Mouse (Mus musculus) intestine, postnatal 0 days (tissue): ENCODE data around the gene Cyp2ab1. TPM values are rescaled to one million over a fixed set of nuclear protein-coding genes. Genes with fewer than 3 reads are reported as not detected.

Source experiments
- ATAC-seq: fragments of 200-750 bp; cut with Nextera tagmentation; 2 replicates; pipeline ENCODE4 v1.8.0; 2017; ENCODE audit warnings: mild to moderate bottlenecking, moderate TSS enrichment, moderate library complexity
- H3K27ac ChIP-seq: fragments of 300-500 bp; sonication (generic); 2 replicates; pipeline ENCODE4 v1.5.1; 2014; ENCODE audit warnings: mild to moderate bottlenecking, low read depth, low read length, moderate library complexity
- H3K27me3 ChIP-seq: fragments of 300-500 bp; sonication (generic); replicated peaks from 2 replicates; pipeline ENCODE4 v1.6.1; 2014; ENCODE audit warnings: low read length, mixed read lengths; ENCODE audit not compliant: control insufficient read depth, insufficient read depth
- H3K36me3 ChIP-seq: fragments of 300-500 bp; sonication (generic); 2 replicates; pipeline ENCODE4 v1.6.1; 2014; ENCODE audit warnings: mild to moderate bottlenecking, moderate library complexity; ENCODE audit not compliant: control insufficient read depth, insufficient read depth
- H3K4me1 ChIP-seq: fragments of 300-500 bp; sonication (generic); replicated peaks from 2 replicates; pipeline ENCODE4 v1.6.1; 2014; ENCODE audit warnings: antibody characterized with exemption, low read length, mixed read lengths; ENCODE audit not compliant: control insufficient read depth, insufficient read depth
- H3K4me2 ChIP-seq: fragments of 300-500 bp; sonication (generic); replicated peaks from 2 replicates; pipeline ENCODE4 v1.6.1; 2014; ENCODE audit warnings: low read depth, mild to moderate bottlenecking, moderate library complexity
- H3K4me3 ChIP-seq: fragments of 300-500 bp; sonication (generic); 2 replicates; pipeline ENCODE4 v1.5.1; 2014; ENCODE audit warnings: low read depth, low read length
- H3K9ac ChIP-seq: fragments of 300-500 bp; sonication (generic); 2 replicates; pipeline ENCODE4 v1.6.1; 2014; ENCODE audit warnings: mild to moderate bottlenecking, low read depth, low read length
- H3K9me3 ChIP-seq: fragments of 300-500 bp; sonication (generic); 2 replicates; pipeline ENCODE4 v1.6.1; 2016; ENCODE audit warnings: mixed run types; ENCODE audit not compliant: control insufficient read depth
- CTCF ChIP-seq: sonication (generic); IDR thresholded peaks from 2 replicates; pipeline ENCODE4 v1.5.1; 2016; ENCODE audit warnings: low read depth, mild to moderate bottlenecking, control low read depth, antibody characterized with exemption, moderate library complexity
- WGBS: fragments of 180-500 bp; shearing (Covaris S2); extraction: QIAGEN DNeasy Blood & Tissue Kit; methylation state at CpG from one replicate; pipeline ENCODE4 v1.1.7; 2014; 5-methylcytosine and 5-hydroxymethylcytosine counted together
- polyA plus RNA-seq: library from polyadenylated mRNA; unstranded; fragments of >200 nt; fragmentation: Nextera tagmentation; extraction: Ambion mirVana; gene quantifications from 2 replicates; pipeline ENCODE4 v1.2.1, GENCODE M21; 2015

The Cyp2ab1 gene
- polyA plus RNA-seq, 1 experiment from 2014 or later = not detected

DNA sequence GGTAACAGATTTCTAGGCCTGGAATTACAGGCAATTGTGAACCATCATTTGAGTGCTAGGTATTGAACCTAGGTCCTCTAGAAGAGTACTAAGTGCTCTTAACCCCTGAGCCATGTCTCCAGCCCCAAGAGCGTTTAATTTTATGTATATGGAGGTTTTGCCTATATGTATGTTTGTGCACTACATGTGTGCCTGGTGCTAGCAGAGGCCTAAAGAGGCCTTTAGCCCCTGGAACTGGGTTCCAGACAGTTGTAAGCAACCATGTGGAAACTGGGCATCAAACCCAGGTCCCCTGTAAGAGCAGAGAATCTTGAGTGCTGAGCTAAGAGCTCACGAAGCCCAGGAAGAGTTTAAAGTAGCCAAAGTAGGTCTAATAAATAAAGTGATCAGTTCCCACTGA lies 25.1 kb downstream of the Cyp2ab1 start:
- H3K4me3 ChIP-seq = no peak overlapping the region
- ATAC-seq = no peak
- H3K9me3 ChIP-seq = no peaks in the 10 kb centered on the region
- H3K27me3 ChIP-seq = no peaks in the 10 kb centered on the region
- H3K27ac ChIP-seq = no peak overlapping the region
- H3K9ac ChIP-seq = no peak overlapping the region
- WGBS = 87% methylated on average over 2 of the region's 2 CpGs
- peaks cover 18% of the 10 kb centered on the region for H3K36me3 ChIP-seq
- peaks cover 10% of the 10 kb centered on the region for H3K4me1 ChIP-seq
- TF ChIP-seq CTCF = no peak
- H3K4me2 ChIP-seq = no peak overlapping the region

DNA sequence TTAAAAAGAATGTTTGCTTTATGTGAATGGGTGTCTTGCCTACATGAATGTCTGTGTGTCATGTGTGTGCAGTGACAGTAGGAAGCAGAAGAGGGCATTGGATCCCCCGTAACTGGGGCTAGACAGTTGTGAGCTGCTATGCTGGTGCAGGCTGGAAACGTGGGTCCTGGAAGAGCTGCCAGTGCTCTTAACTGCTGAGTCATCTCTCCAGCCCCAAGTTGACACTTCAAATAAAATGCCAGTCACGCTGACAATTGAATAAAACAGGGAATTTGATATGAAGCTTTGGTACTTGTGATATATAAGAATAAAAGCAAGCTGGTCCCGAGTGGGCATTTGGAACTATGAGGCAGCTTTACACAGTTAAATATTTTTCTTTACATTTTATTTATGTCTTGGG lies 45.0 kb downstream of the Cyp2ab1 start:
- H3K27me3 ChIP-seq = no peaks in the 10 kb centered on the region
- no peak overlapping the region for H3K4me3 ChIP-seq
- no peak overlapping the region for H3K4me2 ChIP-seq
- WGBS = 84% methylated on average over 4 of the region's 4 CpGs
- H3K9ac ChIP-seq = no peak overlapping the region
- ATAC-seq = no peak
- TF ChIP-seq CTCF = no peak
- H3K4me1 ChIP-seq = no peaks in the 10 kb centered on the region
- H3K27ac ChIP-seq = no peak overlapping the region
- H3K36me3 ChIP-seq = peaks cover 56% of the 10 kb centered on the region
- H3K9me3 ChIP-seq = no peaks in the 10 kb centered on the region

DNA sequence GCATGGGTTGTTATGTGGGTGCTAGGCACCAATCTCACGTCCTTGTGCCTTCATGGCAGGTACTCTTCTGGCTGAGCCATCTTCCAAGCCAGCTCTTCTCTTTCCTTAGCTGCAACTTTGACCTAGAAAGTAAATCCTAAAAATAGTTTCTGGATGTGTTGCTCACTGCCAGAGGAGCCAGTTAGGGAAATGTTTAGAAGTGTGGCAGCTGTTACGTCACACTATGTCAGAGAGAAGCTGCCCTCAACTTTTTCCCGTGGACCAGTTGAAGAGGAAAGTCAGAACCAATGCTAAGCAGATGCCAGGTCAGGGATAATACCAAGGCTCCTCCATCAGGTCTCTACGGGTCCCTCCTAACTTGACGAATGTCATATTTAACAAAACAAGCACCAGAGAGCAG lies 45.8 kb downstream of the Cyp2ab1 start:
- no peak overlapping the region for H3K4me3 ChIP-seq
- no peak overlapping the region for H3K9ac ChIP-seq
- peaks cover 48% of the 10 kb centered on the region for H3K36me3 ChIP-seq
- 0 out of 2 replicates have a peak overlapping the region, but pooled peaks have one; percentile 15 for H3K27ac ChIP-seq
- no peak for TF ChIP-seq CTCF
- H3K27me3 ChIP-seq = no peaks in the 10 kb centered on the region
- no peak overlapping the region for H3K4me2 ChIP-seq
- H3K4me1 ChIP-seq = no peaks in the 10 kb centered on the region
- 77% methylated on average over 5 of the region's 5 CpGs for WGBS
- no peak for ATAC-seq
- no peaks in the 10 kb centered on the region for H3K9me3 ChIP-seq

DNA sequence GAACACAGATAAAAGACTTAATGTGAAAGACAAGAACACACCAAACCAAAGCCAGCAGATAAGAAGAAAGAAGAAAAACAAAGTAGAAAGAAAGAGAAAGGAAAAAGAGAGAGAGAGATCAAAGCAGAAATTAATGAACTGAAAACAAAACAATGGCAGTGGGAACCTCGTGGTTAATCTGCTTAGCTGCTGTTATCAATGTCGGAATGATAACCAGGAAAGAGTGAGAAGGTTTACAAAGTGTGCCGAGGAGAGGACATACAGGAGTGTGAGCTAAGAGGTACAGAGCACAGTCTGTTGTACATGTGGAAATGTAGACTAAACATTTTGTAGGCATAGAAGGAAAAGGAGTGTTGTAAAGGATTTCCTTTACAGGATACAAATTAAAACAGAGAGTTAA lies 52.2 kb downstream of the Cyp2ab1 start:
- H3K27me3 ChIP-seq = no peaks in the 10 kb centered on the region
- 5% methylated on average over 3 of the region's 3 CpGs for WGBS
- no peak overlapping the region for H3K9ac ChIP-seq
- H3K9me3 ChIP-seq = no peaks in the 10 kb centered on the region
- 0 out of 2 replicates have a peak, but pooled peaks cover 2% of the 10 kb centered on the region for H3K36me3 ChIP-seq
- H3K4me3 ChIP-seq = no peak overlapping the region
- H3K4me2 ChIP-seq = no peak overlapping the region
- no peak for TF ChIP-seq CTCF
- H3K27ac ChIP-seq = no peak overlapping the region
- H3K4me1 ChIP-seq = no peaks in the 10 kb centered on the region
- ATAC-seq = no peak

GRCm38 (mm10) chr16:20271339-20271738 lies 53.9 kb downstream of the Cyp2ab1 start:
- Histone ChIP-seq H3K9me3 (no peaks in the 10 kb centered on the region), H3K4me1 (no peaks in the 10 kb centered on the region), H3K4me3 (no peak overlapping the region), H3K27me3 (no peaks in the 10 kb centered on the region), H3K4me2 (no peak overlapping the region), H3K36me3 (no peaks in the 10 kb centered on the region), H3K27ac (no peak overlapping the region), H3K9ac (no peak overlapping the region)
- no peak for ATAC-seq
- WGBS = 81% methylated on average over 4 of the region's 4 CpGs
- TF ChIP-seq CTCF = no peak

DNA sequence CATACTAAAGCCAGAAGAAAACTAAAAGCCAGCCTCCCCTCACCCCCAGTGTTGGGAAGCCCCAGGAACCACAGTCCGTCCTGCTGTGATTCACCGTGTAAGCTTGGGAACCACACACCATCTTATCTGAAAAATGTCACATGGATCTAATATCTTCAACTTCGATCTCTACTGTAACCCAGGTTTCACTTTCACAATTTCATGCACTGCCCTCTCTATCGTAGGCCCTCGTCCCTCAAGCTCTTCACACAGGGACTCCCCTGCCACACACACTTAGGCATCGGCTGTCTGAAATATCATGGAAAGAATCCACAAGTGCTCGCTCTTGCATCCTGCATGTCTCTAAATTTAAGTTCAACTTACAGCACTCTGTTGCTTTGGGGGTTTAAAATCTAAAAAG lies 60.1 kb downstream of the Cyp2ab1 start:
- Histone ChIP-seq H3K9ac (no peak overlapping the region), H3K4me1 (no peaks in the 10 kb centered on the region), H3K27me3 (no peaks in the 10 kb centered on the region), H3K9me3 (no peaks in the 10 kb centered on the region), H3K4me3 (no peak overlapping the region), H3K4me2 (no peak overlapping the region), H3K36me3 (no peaks in the 10 kb centered on the region), H3K27ac (no peak overlapping the region)
- ATAC-seq = no peak
- 70% methylated on average over 7 of the region's 7 CpGs for WGBS
- no peak for TF ChIP-seq CTCF

Other genes starting within 250 kb of the Cyp2ab1 start
- gene Klhl24, start 227.9 kb downstream of the Cyp2ab1 start, polyA plus RNA-seq = 14.1 and 15.3 TPM in 2 replicates
- gene Yeats2, start 184.3 kb downstream of the Cyp2ab1 start, polyA plus RNA-seq = 4.3 and 4.7 TPM in 2 replicates
- 0.09 and 0.10 TPM in 2 replicates for gene Map6d1, start 84.0 kb downstream of the Cyp2ab1 start, polyA plus RNA-seq
- gene Parl, start 23.0 kb downstream of the Cyp2ab1 start, polyA plus RNA-seq = 87.0 and 89.9 TPM in 2 replicates
- gene Abcc5, start 101.0 kb upstream of the Cyp2ab1 start, polyA plus RNA-seq = 11.5 and 13.7 TPM in 2 replicates
- gene Eif2b5, start 173.4 kb upstream of the Cyp2ab1 start, polyA plus RNA-seq = 37.2 and 37.8 TPM in 2 replicates
- 11.5 and 13.7 TPM in 2 replicates for gene Dvl3, start 191.6 kb upstream of the Cyp2ab1 start, polyA plus RNA-seq
- gene Ap2m1, start 210.1 kb upstream of the Cyp2ab1 start, polyA plus RNA-seq = 411 and 423 TPM in 2 replicates
- gene Abcf3, start 223.2 kb upstream of the Cyp2ab1 start, polyA plus RNA-seq = 47.0 and 64.3 TPM in 2 replicates